Mouse (Mus musculus) cerebellum, postnatal 14 days (tissue): ENCODE results near the gene Fbxl4.
"Not testable (repeated sequence)": the region's sequence is repeated elsewhere in the genome, so short reads cannot be mapped to it uniquely, and the experiment has no call there.

Experiments used
- DNase-seq, 2 experiments: peaks; one replicate each; pipeline ENCODE4 v3.0.0; 2021; ENCODE audit warnings: mixed read lengths in 2 of 2

Gene Fbxl4

DNA sequence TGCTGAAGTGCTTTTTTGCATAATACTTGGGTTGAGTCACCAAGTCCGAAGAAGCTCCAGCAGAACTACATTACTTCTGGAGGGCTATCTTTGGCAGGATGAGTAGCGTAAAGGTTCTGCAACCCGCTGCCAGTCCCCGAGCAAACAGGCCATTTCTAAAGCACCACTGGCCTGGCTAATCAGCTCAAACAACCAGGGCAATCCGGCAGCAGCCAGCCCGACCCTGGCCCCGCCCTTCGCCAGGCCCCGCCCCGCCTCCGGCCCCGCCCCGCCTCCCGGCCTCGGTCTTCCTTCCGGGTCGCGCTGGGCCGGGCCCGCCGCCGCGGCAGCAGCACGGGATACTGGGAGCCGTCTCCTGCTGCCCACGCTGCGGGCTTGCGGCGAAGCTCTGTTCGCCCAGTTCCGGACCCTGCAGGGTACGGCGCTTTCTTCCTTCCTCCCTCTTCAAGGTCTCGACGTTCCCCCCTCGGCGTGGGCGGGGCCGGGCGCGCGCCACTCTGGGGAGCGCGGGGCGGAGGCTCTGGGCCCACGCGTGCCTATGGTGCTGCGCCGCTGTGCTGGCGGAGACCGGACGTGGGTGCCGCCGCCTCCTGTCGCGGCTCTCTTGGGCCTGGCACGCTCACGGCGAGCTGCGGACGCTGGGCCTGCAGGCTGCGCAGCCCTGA, at the start of gene Fbxl4:
Fbxl4 (plus strand) TSS at position 278 of the 665 bp plus-strand sequence.
- peak; percentile 84 to 86 for DNase-seq

GRCm38 (mm10) chr4:22314564-22314963, 42.8 kb upstream of the Fbxl4 start:
- no peak for DNase-seq

- peak; percentile 32 to 42 for DNase-seq
These were observed 14.3 kb upstream of the Fbxl4 start for GRCm38 (mm10) chr4:22342816-22343573.

- not testable (repeated sequence) for DNase-seq
These were observed 8.3 kb upstream of the Fbxl4 start for GRCm38 (mm10) chr4:22349086-22349485.

GRCm38 (mm10) chr4:22357931-22358300, 573 bp downstream of the Fbxl4 start:
- no peak for DNase-seq

- DNase-seq: no peak
These were observed 1.1 kb downstream of the Fbxl4 start for GRCm38 (mm10) chr4:22358487-22358886.

DNA sequence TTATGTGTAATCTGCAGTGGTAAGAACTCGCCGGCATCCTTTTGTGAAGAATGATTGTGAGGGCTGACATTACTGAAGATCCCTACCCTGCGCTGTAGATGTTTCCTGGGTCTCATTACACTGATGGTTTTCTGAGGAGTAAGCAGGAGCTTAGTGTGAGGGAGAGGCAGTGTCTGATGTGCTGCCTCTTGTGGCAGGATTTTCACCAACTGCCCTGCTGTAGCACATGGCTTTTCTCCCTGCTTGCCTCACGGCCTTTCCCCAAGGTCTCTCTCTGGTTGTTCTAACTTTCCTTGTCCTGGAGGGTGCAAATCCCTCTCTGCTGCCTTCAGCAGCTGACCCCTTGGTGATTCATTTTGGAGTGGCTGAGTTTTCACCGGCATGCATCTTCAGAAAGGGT, 10.0 kb downstream of the Fbxl4 start:
- DNase-seq: peak in 1 of 2 experiments; percentile 5

DNA sequence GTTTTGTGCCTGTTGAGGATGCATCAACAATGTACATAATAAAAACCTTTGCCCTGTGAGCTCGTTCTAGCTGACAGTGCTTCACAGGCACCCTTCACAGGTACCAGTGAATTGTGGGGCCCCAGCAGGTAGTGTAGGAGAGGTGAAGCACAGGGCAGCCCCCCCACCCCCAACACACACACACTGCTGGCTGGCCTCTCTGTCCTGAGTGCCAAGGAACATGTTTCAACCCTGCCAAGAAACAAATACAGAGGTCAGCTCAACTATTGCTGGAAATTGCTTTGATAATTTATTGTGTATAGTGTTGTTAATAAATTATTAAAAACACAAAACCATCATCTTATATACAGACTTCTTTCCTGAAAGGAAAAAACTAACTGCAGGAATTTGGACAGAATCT, 21.2 kb downstream of the Fbxl4 start:
- DNase-seq: no peak

DNA sequence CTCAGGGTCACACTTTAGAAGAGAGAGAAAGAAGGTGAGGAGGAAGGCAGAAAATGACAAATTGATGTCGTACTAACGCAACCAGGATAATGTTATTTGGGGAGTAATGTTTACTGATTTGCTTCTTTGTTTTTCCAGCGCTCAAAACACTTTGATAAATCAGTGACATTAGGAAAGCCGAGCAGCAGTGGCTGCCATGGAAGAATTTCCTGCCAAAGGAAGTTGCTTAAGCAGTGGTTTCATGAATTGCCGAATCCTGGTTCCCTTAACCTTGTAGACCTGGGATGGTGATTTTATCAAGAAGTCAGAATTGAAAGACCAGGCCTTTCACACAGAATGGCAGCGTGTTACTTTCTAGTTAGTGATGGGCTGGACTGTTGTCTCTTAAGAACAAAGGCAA, 23.3 kb downstream of the Fbxl4 start:
- DNase-seq: no peak

DNA sequence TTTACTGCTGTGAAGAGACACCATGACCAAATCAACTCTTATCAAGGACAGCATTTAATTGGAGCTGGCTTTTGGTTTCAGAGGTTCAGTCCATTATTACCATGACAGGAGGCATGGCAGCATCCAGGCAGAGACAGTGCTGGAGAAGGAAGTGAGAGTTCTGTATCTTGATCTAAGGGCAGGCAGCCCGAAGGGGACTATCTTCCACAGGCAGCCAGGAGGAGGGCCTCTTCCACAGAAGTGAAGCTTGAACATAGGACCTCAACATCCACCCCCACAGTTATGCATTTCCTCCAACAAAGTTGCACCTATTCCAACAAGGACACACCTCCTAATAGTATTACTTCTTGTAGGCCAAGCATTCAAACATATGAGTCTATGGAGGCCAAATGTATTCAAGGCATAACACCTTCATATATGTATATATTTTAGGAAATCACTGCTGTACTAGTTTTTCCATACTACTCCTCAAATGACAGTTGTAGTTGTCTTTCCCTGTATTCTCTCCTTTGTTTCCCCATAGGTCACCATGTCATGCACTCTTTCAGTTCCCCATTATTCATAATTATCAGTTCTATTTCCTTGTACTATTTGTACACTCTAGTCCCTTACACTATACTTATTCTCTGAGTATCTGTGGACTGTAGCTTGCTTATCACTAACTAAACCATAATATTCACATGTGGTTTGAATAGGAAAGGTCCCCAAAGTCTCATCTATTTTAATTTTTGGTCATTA, 26.4 kb downstream of the Fbxl4 start:
- DNase-seq: no peak

DNA sequence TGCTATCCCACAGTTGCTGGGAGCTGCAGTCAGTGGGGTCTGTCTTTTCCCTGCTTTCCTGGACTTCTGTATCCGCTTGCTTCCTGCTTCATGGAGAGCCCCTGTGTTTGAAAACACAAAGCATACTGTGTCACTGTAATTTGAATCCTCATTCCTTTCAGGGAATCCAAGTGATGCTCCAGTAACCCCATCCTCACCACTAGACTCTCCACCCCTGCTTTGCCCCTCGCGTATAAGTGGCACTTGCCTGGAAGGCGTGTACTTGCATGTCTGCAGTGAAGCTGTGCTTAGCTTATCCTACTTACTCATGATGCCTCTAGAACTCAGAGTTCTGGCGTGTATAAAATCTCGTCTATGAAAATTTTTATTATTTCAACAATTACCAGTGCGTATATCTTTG, 32.7 kb downstream of the Fbxl4 start:
- DNase-seq: no peak

GRCm38 (mm10) chr4:22392777-22393473, 35.6 kb downstream of the Fbxl4 start:
- DNase-seq: no peak

- no peak for DNase-seq
These were observed 38.1 kb downstream of the Fbxl4 start for GRCm38 (mm10) chr4:22395404-22395803.

GRCm38 (mm10) chr4:22396484-22397000, 39.2 kb downstream of the Fbxl4 start:
- DNase-seq: peak; percentile 16 to 53

GRCm38 (mm10) chr4:22397003-22397402, 39.7 kb downstream of the Fbxl4 start:
- no peak for DNase-seq

GRCm38 (mm10) chr4:22402032-22402431, 44.7 kb downstream of the Fbxl4 start:
- DNase-seq: no peak

DNA sequence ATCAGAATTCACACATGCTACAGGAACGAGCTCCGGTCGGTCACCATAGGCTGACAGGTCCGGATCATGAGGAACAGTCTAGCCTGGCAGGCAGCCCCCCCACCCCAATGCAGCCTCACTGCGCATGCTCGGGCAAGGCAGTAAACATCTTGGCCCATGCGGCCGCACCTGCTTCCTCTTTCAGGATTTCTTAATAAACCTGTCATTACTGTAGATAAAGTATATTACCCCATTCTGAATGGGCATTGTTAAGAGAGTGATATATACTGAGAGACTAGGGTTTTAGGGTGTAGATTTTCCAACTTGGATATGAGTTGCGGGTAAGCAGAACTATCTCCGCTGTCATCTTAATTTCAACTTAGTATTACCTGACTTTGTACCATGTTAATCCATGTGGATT, 45.6 kb downstream of the Fbxl4 start:
- DNase-seq: no peak

DNA sequence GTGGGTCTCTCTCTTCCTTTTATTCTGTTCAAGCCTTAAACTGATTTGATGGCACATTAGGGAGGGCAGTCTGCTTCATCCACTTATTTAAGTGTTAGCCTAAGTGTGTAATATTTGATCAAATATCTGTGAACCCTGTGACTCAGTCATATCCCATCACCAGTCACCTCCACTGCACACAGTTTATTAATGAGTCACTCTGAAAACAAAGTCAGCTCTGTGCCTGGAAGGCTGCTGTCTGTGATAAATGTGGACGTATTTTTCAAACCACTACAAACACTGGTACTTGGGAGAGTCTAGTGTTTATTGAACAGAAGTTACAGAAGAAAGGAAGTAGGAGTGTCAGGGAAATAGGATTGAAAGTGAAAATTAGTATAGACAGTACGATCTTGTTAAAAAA, 63.3 kb downstream of the Fbxl4 start:
- DNase-seq: no peak

- no peak for DNase-seq
These were observed 65.1 kb downstream of the Fbxl4 start for GRCm38 (mm10) chr4:22422400-22422799.

- DNase-seq: no peak
These were observed 70.8 kb downstream of the Fbxl4 start for GRCm38 (mm10) chr4:22428150-22428549.

DNA sequence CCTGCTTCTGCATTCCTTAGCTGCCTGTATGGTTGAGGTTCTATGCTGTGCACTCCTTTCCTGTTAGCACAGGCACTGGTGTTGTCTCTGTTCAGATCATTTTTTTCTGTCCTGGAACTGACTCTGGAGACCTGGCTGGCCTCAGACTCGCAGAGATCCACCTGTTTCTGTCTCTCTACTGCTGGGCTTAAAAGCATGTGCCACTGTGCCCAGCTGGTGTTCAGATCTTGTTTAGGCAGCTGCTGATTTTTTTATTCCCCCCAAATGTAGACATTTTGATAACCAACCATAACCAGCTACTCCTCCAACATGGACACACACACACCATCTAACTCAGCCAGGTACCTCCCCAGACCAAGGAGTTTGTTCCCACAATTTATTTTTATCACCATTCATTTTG, 112.2 kb downstream of the Fbxl4 start:
- DNase-seq: no peak

DNA sequence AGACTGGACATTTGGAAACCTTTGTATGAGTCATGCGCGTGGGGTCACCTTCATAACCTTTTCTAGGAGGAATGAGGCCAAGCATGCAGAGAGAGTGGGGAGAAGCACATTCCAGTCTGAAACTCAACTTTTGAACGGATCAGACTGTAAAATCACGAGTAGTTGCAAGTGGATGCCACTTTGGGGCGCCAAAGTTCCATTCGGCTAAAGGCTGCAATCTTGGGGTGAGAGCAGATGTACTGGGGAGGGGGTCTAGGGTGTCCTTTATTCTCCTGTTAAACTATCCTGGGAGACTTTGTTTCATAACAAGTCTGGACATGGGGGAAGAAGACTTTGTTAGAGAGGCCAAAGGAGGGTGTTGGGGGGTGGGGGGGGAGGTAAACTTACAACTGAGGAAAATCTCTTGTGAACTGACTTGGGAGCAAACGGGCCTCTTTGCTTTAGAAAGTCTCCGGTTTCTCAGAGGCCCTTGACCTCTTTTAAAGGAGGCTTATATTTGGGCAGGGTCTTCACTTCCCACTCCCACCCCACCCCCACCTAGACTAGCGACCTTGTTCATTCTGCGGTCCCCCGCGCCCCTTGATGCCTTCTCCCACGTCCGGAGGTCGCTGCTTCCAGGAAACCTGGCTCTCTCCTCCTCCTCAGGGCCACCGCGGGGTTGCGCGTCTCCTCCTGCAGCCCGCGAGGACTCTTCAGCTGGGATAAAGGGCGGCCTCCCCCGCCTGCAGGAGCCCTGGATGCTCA, 119.8 kb downstream of the Fbxl4 start:
- peak; percentile 82 for DNase-seq
